Mouse (Mus musculus) macrophage (primary cell): ENCODE data around the gene Kat5. TPM values are rescaled to one million over a fixed set of nuclear protein-coding genes. Genes with fewer than 3 reads are reported as not detected.

Experiments
- H3K27ac ChIP-seq: fragments of 350-480 bp; formaldehyde crosslinking; 2 replicates; pipeline ENCODE4 v1.9.0; 2021
- H3K36me3 ChIP-seq: fragments of 350-480 bp; formaldehyde crosslinking; 2 replicates; pipeline ENCODE4 v1.9.0; 2021; ENCODE audit errors: inconsistent target
- H3K4me3 ChIP-seq: fragments of 350-480 bp; formaldehyde crosslinking; 2 replicates; pipeline ENCODE4 v1.9.0; 2021; ENCODE audit errors: inconsistent target
- H3K79me2 ChIP-seq: fragments of 350-480 bp; formaldehyde crosslinking; 2 replicates; pipeline ENCODE4 v1.9.0; 2021; ENCODE audit errors: inconsistent target
- WGBS: methylation state at CpG from one replicate; pipeline ENCODE4 v1.1.7; 2026; ENCODE audit warnings: inconsistent platforms; ENCODE audit not compliant: missing documents; 5-methylcytosine and 5-hydroxymethylcytosine counted together
- polyA plus RNA-seq: library from polyadenylated mRNA; stranded (reverse); fragments of 250-400 nt; gene quantifications from 3 replicates; pipeline ENCODE4 v1.2.4, GENCODE M21; 2018; ENCODE audit warnings: inconsistent platforms

The Kat5 gene
- polyA plus RNA-seq, 1 experiment from 2014 or later = 54.4 TPM

GRCm38 (mm10) chr19:5571831-5572230 is 38.2 kb downstream of the Kat5 start:
- H3K79me2 ChIP-seq = peaks cover 32% of the 10 kb centered on the region
- peak overlapping the region; percentile 98 for H3K27ac ChIP-seq
- H3K4me3 ChIP-seq = no peak overlapping the region
- 2% methylated on average over 5 of the region's 5 CpGs for WGBS
- H3K36me3 ChIP-seq = peaks cover 4% of the 10 kb centered on the region

- 88% methylated on average over 24 of the region's 32 CpGs for WGBS
- peaks cover 32% of the 10 kb centered on the region for H3K79me2 ChIP-seq
- no peak overlapping the region for H3K4me3 ChIP-seq
- H3K27ac ChIP-seq = peak overlapping the region; percentile 98
- H3K36me3 ChIP-seq = peaks cover 4% of the 10 kb centered on the region
Measured at GRCm38 (mm10) chr19:5570353-5571246, 39.4 kb downstream of the Kat5 start.

GRCm38 (mm10) chr19:5569521-5569920 is 40.5 kb downstream of the Kat5 start:
- H3K79me2 ChIP-seq = peaks cover 32% of the 10 kb centered on the region
- WGBS = 83% methylated on average over 8 of the region's 10 CpGs
- peak overlapping the region; percentile 64; the same call in 1 of the 2 replicates for H3K4me3 ChIP-seq
- H3K27ac ChIP-seq = peak overlapping the region; percentile 98
- H3K36me3 ChIP-seq = peaks cover 4% of the 10 kb centered on the region

GRCm38 (mm10) chr19:5568470-5569140 is 41.4 kb downstream of the Kat5 start:
- Histone ChIP-seq H3K36me3 (peaks cover 4% of the 10 kb centered on the region), H3K79me2 (peaks cover 32% of the 10 kb centered on the region), H3K27ac (peak overlapping the region; percentile 98), H3K4me3 (peak overlapping the region; percentile 64)
- WGBS = 1% methylated on average over 27 of the region's 27 CpGs

GRCm38 (mm10) chr19:5567534-5568469 is 42.2 kb downstream of the Kat5 start, which contains the start of gene Ap5b1:
Gene Ap5b1, plus strand, starts transcription at chr19:5568025.
- H3K79me2 ChIP-seq = peaks cover 32% of the 10 kb centered on the region
- peaks cover 4% of the 10 kb centered on the region for H3K36me3 ChIP-seq
- peak within 1 kb of the TSS; percentile 64 for H3K4me3 ChIP-seq
- peak within 1 kb of the TSS; percentile 98 for H3K27ac ChIP-seq
- under 1% methylated on average over 80 of the region's 102 CpGs for WGBS

GRCm38 (mm10) chr19:5567180-5567533 is 42.9 kb downstream of the Kat5 start:
- Histone ChIP-seq H3K79me2 (peaks cover 32% of the 10 kb centered on the region), H3K27ac (peak overlapping the region; percentile 47), H3K36me3 (peaks cover 4% of the 10 kb centered on the region), H3K4me3 (peak overlapping the region; percentile 48)
- 1% methylated on average over 26 of the region's 26 CpGs for WGBS

- H3K4me3 ChIP-seq = no peak overlapping the region
- H3K36me3 ChIP-seq = peaks cover 4% of the 10 kb centered on the region
- peaks cover 32% of the 10 kb centered on the region for H3K79me2 ChIP-seq
- no peak overlapping the region for H3K27ac ChIP-seq
- 86% methylated on average over 5 of the region's 5 CpGs for WGBS
Measured at GRCm38 (mm10) chr19:5566316-5566715, 43.7 kb downstream of the Kat5 start.

- Histone ChIP-seq H3K36me3 (no peaks in the 10 kb centered on the region), H3K79me2 (no peaks in the 10 kb centered on the region), H3K27ac (no peak overlapping the region), H3K4me3 (no peak overlapping the region)
- WGBS = 87% methylated on average over 8 of the region's 10 CpGs
Measured at GRCm38 (mm10) chr19:5562776-5563175, 47.3 kb downstream of the Kat5 start.

GRCm38 (mm10) chr19:5561886-5562285 is 48.2 kb downstream of the Kat5 start:
- whole genome bisulfite sequencing = 34% methylated on average over 3 of the region's 3 CpGs
- H3K36me3 ChIP-seq = no peaks in the 10 kb centered on the region
- H3K27ac ChIP-seq = no peak overlapping the region
- H3K79me2 ChIP-seq = no peaks in the 10 kb centered on the region
- H3K4me3 ChIP-seq = no peak overlapping the region

- no peaks in the 10 kb centered on the region for H3K36me3 ChIP-seq
- WGBS = 47% methylated on average over 10 of the region's 10 CpGs
- no peak overlapping the region for H3K27ac ChIP-seq
- no peak overlapping the region for H3K4me3 ChIP-seq
- no peaks in the 10 kb centered on the region for H3K79me2 ChIP-seq
Measured at GRCm38 (mm10) chr19:5561252-5561790, 48.7 kb downstream of the Kat5 start.

- 1% methylated on average over 57 of the region's 57 CpGs for WGBS
- no peak within 1 kb of the TSS for H3K4me3 ChIP-seq
- no peak within 1 kb of the TSS for H3K27ac ChIP-seq
- no peaks in the 10 kb centered on the region for H3K36me3 ChIP-seq
- H3K79me2 ChIP-seq = no peaks in the 10 kb centered on the region
Measured at GRCm38 (mm10) chr19:5560457-5561041, 49.5 kb downstream of the Kat5 start, which contains the start of gene Ovol1. Gene Ovol1, minus strand, starts transcription at chr19:5560646.

- Histone ChIP-seq H3K4me3 (no peak overlapping the region), H3K79me2 (no peaks in the 10 kb centered on the region), H3K27ac (no peak overlapping the region), H3K36me3 (no peaks in the 10 kb centered on the region)
- 3% methylated on average over 69 of the region's 69 CpGs for WGBS
Measured at GRCm38 (mm10) chr19:5559631-5560456, 50.2 kb downstream of the Kat5 start.

GRCm38 (mm10) chr19:5559229-5559628 is 50.8 kb downstream of the Kat5 start:
- H3K4me3 ChIP-seq = no peak overlapping the region
- H3K79me2 ChIP-seq = no peaks in the 10 kb centered on the region
- no peaks in the 10 kb centered on the region for H3K36me3 ChIP-seq
- H3K27ac ChIP-seq = no peak overlapping the region
- 63% methylated on average over 7 of the region's 8 CpGs for WGBS
